Mouse (Mus musculus) retina, embryonic 14.5 days (tissue): ENCODE results near the gene Nfib.

ENCODE experiments used
- DNase-seq: peaks from one replicate; pipeline ENCODE4 v3.0.0-alpha.2; 2015; ENCODE audit warnings: low spot score

The Nfib gene

GRCm38 (mm10) chr4:82704841-82705794, at the start of gene Nfib:
Nfib (minus strand) TSS chr4:82705750.
- peak; percentile 37 for DNase-seq

GRCm38 (mm10) chr4:82735764-82736163, 30.2 kb upstream of the Nfib start:
- DNase-seq = no peak

- DNase-seq = no peak
Observed at GRCm38 (mm10) chr4:82734765-82735481, 29.4 kb upstream of the Nfib start.

GRCm38 (mm10) chr4:82734348-82734747, 28.8 kb upstream of the Nfib start:
- DNase-seq = no peak

- DNase-seq = no peak
Observed at GRCm38 (mm10) chr4:82733636-82734035, 28.1 kb upstream of the Nfib start.

DNA sequence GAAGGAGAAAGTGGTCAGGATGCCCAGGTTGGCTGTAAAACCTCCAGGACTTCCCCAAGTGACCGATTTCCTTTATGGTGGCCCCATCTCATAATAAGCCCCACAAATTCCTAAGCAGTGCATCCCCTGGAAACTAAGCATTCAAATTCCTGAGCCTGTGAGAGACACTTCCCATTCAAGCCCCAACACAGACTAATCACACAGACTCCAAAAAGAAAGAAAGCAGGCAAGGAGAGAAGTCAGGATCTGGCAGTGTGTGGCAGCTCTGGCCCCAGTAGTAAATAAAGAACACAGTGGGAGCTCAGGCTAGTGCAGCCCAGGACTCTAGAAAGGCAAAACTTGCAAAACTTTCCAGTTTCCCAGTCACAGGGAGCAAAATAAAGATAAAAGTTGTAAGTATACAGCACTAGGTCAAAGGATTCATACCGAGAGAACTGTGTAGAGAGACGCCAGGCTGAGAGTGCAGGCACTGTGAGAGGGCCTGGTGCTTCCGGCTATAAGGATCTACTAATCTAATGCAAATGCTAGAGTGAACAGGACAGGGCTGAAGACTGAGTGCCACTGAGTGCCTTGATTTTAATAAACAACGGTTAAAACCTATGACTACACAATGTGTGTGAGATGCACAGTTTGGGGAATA, 24.8 kb upstream of the Nfib start:
- no peak for DNase-seq

GRCm38 (mm10) chr4:82724058-82724457, 18.5 kb upstream of the Nfib start:
- DNase-seq = no peak

- DNase-seq = no peak
Observed at GRCm38 (mm10) chr4:82723048-82723447, 17.5 kb upstream of the Nfib start.

- DNase-seq = no peak
Observed at GRCm38 (mm10) chr4:82715833-82716232, 10.3 kb upstream of the Nfib start.

DNA sequence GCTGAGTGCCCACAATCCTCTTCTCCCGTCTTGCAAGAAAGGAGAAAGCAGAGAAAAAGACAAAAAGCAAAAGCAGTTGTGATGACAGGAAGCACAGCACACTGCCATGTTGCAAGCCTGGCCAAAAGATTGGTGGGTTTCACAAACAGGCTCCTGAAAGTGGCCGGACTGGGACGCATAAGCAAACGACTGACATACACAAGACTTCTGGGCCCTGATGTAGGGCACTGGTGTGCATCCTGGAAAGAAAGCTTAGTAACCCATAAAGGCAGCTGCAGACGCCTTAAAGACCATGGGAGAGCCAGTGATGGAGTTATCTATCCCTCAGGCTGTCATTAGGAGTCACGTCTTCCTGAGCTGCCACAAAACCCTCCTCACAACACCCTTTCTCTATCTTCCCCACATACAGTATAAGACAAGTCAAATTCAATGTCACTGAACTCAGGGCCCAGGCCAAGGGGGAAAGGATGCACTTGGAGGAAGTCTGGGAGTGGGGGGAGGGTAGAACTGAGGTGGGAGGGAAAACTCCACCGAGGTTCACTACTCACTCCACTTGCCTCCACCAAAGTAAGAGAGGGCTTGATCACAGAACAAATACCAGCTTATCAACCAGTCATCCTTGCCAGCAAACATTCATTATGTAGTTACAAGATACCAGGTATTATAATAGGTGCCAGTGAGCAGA, 6.2 kb upstream of the Nfib start:
- no peak for DNase-seq

- DNase-seq = no peak
Observed at GRCm38 (mm10) chr4:82709666-82710065, 4.1 kb upstream of the Nfib start.

- DNase-seq = no peak
Observed at GRCm38 (mm10) chr4:82706012-82706411, 462 bp upstream of the Nfib start.

GRCm38 (mm10) chr4:82704079-82704830, 1.3 kb downstream of the Nfib start:
- DNase-seq = no peak

DNA sequence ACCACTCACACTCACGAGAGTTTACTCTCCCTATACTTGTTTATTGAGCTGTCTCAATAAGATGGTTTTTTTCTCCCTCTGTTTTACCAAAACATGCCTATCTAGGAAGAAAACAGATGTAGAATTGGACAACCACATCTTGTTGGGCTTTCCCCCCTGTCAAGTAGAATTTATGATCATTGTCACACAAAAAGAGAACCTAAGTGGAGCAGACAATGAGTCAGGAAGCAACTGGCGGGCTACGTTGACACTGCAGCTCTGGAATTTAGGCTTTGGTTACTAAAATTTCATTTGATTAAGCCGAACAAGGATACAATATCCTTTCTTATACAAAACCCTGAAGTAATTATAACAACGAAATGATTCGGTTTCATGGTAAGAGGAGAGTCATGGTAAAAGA, 2.7 kb downstream of the Nfib start:
- DNase-seq = no peak

DNA sequence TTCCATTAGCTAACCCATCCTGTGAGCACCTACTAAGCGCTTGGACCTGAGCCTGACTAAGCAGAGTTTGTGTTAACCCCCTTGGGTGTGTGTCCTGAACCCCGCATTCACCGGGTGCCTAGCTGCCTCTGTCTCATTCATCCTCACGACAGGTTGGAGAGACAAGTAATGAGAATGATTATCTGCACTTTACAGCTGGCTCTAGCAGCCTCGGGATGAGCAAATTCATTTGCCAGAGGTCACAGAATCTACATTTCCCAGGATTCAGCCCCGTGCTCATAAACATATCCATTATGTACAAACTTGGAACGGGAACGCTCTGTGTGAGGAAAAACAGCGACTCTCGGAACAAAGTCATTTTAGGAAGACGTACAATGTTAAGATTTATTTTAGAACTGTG, 6.0 kb downstream of the Nfib start:
- no peak for DNase-seq

DNA sequence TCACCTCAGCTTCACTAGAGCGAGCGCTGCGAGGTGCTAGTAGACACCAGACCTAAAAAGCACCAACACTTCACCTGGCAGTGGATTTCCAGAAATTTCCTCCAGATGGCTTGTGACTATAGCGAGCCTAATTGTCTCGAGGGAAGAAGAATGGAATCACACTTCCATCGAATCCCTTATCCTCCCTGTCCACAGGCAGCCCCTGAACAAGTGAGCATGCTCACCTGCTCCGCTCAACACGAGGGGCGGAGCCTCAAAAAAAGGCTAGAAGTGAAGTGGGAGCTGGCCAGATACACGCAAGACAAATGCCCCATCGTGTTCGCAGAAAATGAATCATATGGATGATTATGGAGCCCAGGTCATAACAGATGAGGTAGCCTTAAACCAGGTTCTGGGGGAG, 6.9 kb downstream of the Nfib start:
- DNase-seq = no peak

DNA sequence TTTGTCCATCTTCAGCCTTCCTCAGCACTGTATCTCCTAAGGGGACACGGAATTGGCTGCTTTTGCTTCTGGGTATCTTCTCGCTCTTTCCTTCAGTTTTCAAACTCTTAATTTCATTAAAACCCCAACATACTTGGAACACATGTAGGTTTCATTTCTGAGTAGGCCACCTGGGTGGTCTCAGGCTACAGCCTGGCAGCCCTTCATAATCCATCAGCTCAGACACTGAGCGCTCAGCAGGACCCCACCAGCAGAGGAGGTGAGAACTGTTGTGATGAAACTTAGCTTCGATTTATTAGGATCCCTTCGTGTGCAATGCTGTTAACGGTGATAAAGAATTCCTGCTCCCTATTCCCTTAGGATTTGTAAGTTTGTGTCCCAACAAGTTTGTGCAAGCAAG, 8.4 kb downstream of the Nfib start:
- peak; percentile 22 for DNase-seq

- DNase-seq = no peak
Observed at GRCm38 (mm10) chr4:82695760-82696501, 9.6 kb downstream of the Nfib start.

DNA sequence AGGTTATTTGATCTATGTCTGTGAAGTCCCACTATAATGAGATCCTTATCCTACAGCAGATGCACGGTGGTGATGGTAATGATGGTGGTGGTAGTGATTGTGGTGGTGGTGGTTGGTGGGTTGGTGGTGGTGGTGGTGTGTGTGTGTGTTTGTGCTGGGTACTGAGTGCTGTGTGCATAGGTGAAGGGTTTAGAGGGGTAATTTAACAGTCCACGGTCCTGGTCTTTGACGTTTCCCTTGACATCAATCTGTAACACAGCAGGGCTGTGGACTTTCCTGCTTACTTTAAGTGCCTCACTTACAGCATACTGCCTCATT, 13.6 kb downstream of the Nfib start:
- DNase-seq = no peak

GRCm38 (mm10) chr4:82691126-82692008, 14.2 kb downstream of the Nfib start:
- no peak for DNase-seq
